Mouse (Mus musculus): ENCODE data around the gene Gm17428. TPM values are rescaled to one million over a fixed set of nuclear protein-coding genes. Genes with fewer than 3 reads are reported as not detected.
"Not testable (repeated sequence)": the region's sequence is repeated elsewhere in the genome, so short reads cannot be mapped to it uniquely, and the experiment has no call there.

The Gm17428 gene
- polyA plus RNA-seq, 1 experiment = not detected

- no peak overlapping the region for H3K4me3 ChIP-seq (ENCODE audit: control insufficient read depth, low read depth, low read length)
- no peaks in the 10 kb centered on the region for H3K27me3 ChIP-seq (ENCODE audit: control insufficient read depth, insufficient read depth, low read length)
- TF ChIP-seq CTCF (IDR thresholded peaks at IDR 0.05; ENCODE audit: control insufficient read depth, insufficient read depth, insufficient replicate concordance, low read depth, low read length) (no peak), POLR2A (IDR thresholded peaks at IDR 0.05; ENCODE audit: control insufficient read depth, low read depth, low read length) (no peak)
- no peak overlapping the region for H3K27ac ChIP-seq (ENCODE audit: control insufficient read depth, insufficient read depth, low read depth, low read length)
- peaks cover 2% of the 10 kb centered on the region; the same call in 1 of the 2 replicates for H3K4me1 ChIP-seq (ENCODE audit: control insufficient read depth, insufficient read depth, low read length)
- H3K36me3 ChIP-seq (ENCODE audit: control insufficient read depth, insufficient read depth, low read length) = no peaks in the 10 kb centered on the region
Measured at GRCm38 (mm10) chr14:54997297-54997696, 20.6 kb downstream of the Gm17428 start.

GRCm38 (mm10) chr14:54998680-54999079 is 21.9 kb downstream of the Gm17428 start:
- Histone ChIP-seq H3K4me3 (ENCODE audit: control insufficient read depth, low read depth, low read length) (no peak overlapping the region), H3K27ac (ENCODE audit: control insufficient read depth, insufficient read depth, low read depth, low read length) (no peak overlapping the region), H3K27me3 (ENCODE audit: control insufficient read depth, insufficient read depth, low read length) (no peaks in the 10 kb centered on the region), H3K4me1 (ENCODE audit: control insufficient read depth, insufficient read depth, low read length) (peaks cover 6% of the 10 kb centered on the region), H3K36me3 (ENCODE audit: control insufficient read depth, insufficient read depth, low read length) (no peaks in the 10 kb centered on the region)
- TF ChIP-seq POLR2A (IDR thresholded peaks at IDR 0.05; ENCODE audit: control insufficient read depth, low read depth, low read length) = no peak
- no peak for TF ChIP-seq CTCF (IDR thresholded peaks at IDR 0.05; ENCODE audit: control insufficient read depth, insufficient read depth, insufficient replicate concordance, low read depth, low read length)

- H3K27me3 ChIP-seq (ENCODE audit: control insufficient read depth, insufficient read depth, low read length); H3K4me1 ChIP-seq (ENCODE audit: control insufficient read depth, insufficient read depth, low read length); H3K4me3 ChIP-seq (ENCODE audit: control insufficient read depth, low read depth, low read length); H3K27ac ChIP-seq (ENCODE audit: control insufficient read depth, insufficient read depth, low read depth, low read length); H3K36me3 ChIP-seq (ENCODE audit: control insufficient read depth, insufficient read depth, low read length): not testable (repeated sequence)
Measured at GRCm38 (mm10) chr14:54999868-55000267, 23.1 kb downstream of the Gm17428 start.

- no peak overlapping the region for H3K4me3 ChIP-seq (ENCODE audit: control insufficient read depth, low read depth, low read length)
- peaks cover 6% of the 10 kb centered on the region for H3K4me1 ChIP-seq (ENCODE audit: control insufficient read depth, insufficient read depth, low read length)
- TF ChIP-seq CTCF (IDR thresholded peaks at IDR 0.05; ENCODE audit: control insufficient read depth, insufficient read depth, insufficient replicate concordance, low read depth, low read length) = no peak
- H3K36me3 ChIP-seq (ENCODE audit: control insufficient read depth, insufficient read depth, low read length) = no peaks in the 10 kb centered on the region
- H3K27ac ChIP-seq (ENCODE audit: control insufficient read depth, insufficient read depth, low read depth, low read length) = no peak overlapping the region
- no peaks in the 10 kb centered on the region for H3K27me3 ChIP-seq (ENCODE audit: control insufficient read depth, insufficient read depth, low read length)
Measured at GRCm38 (mm10) chr14:55000814-55001213, 24.1 kb downstream of the Gm17428 start.

GRCm38 (mm10) chr14:55001446-55001845 is 24.7 kb downstream of the Gm17428 start:
- H3K4me1 ChIP-seq (ENCODE audit: control insufficient read depth, insufficient read depth, low read length) = peaks cover 6% of the 10 kb centered on the region
- H3K4me3 ChIP-seq (ENCODE audit: control insufficient read depth, low read depth, low read length) = no peak overlapping the region
- H3K36me3 ChIP-seq (ENCODE audit: control insufficient read depth, insufficient read depth, low read length) = no peaks in the 10 kb centered on the region
- no peaks in the 10 kb centered on the region for H3K27me3 ChIP-seq (ENCODE audit: control insufficient read depth, insufficient read depth, low read length)
- peak; percentile 21; the same call in 1 of the 2 replicates for TF ChIP-seq CTCF (IDR thresholded peaks at IDR 0.05; ENCODE audit: control insufficient read depth, insufficient read depth, insufficient replicate concordance, low read depth, low read length)
- TF ChIP-seq POLR2A (IDR thresholded peaks at IDR 0.05; ENCODE audit: control insufficient read depth, low read depth, low read length) = no peak
- H3K27ac ChIP-seq (ENCODE audit: control insufficient read depth, insufficient read depth, low read depth, low read length) = no peak overlapping the region

- Histone ChIP-seq H3K4me3 (ENCODE audit: control insufficient read depth, low read depth, low read length) (no peak overlapping the region), H3K27me3 (ENCODE audit: control insufficient read depth, insufficient read depth, low read length) (no peaks in the 10 kb centered on the region), H3K36me3 (ENCODE audit: control insufficient read depth, insufficient read depth, low read length) (no peaks in the 10 kb centered on the region), H3K27ac (ENCODE audit: control insufficient read depth, insufficient read depth, low read depth, low read length) (peak overlapping the region; percentile 82; the same call in 1 of the 2 replicates), H3K4me1 (ENCODE audit: control insufficient read depth, insufficient read depth, low read length) (peaks cover 6% of the 10 kb centered on the region)
- TF ChIP-seq CTCF (IDR thresholded peaks at IDR 0.05; ENCODE audit: control insufficient read depth, insufficient read depth, insufficient replicate concordance, low read depth, low read length) = no peak
- peak; percentile 9; the same call in 1 of the 2 replicates for TF ChIP-seq POLR2A (IDR thresholded peaks at IDR 0.05; ENCODE audit: control insufficient read depth, low read depth, low read length)
Measured at GRCm38 (mm10) chr14:55001938-55002686, 25.4 kb downstream of the Gm17428 start.

- H3K36me3 ChIP-seq (ENCODE audit: control insufficient read depth, insufficient read depth, low read length) = no peaks in the 10 kb centered on the region
- H3K27ac ChIP-seq (ENCODE audit: control insufficient read depth, insufficient read depth, low read depth, low read length) = peak overlapping the region; percentile 82
- no peak overlapping the region for H3K4me3 ChIP-seq (ENCODE audit: control insufficient read depth, low read depth, low read length)
- H3K4me1 ChIP-seq (ENCODE audit: control insufficient read depth, insufficient read depth, low read length) = peaks cover 6% of the 10 kb centered on the region
- no peaks in the 10 kb centered on the region for H3K27me3 ChIP-seq (ENCODE audit: control insufficient read depth, insufficient read depth, low read length)
- TF ChIP-seq POLR2A (IDR thresholded peaks at IDR 0.05; ENCODE audit: control insufficient read depth, low read depth, low read length) = no peak
- no peak for TF ChIP-seq CTCF (IDR thresholded peaks at IDR 0.05; ENCODE audit: control insufficient read depth, insufficient read depth, insufficient replicate concordance, low read depth, low read length)
Measured at GRCm38 (mm10) chr14:55002687-55003120, 26.0 kb downstream of the Gm17428 start.

Measured in testis, adult 2 months (tissue).